Mouse (Mus musculus): ENCODE measurements around the gene Thra. TPM values are rescaled to one million over a fixed set of nuclear protein-coding genes. Genes with fewer than 3 reads are reported as not detected.
"Not testable (repeated sequence)": the region's sequence is repeated elsewhere in the genome, so short reads cannot be mapped to it uniquely, and the experiment has no call there.

Thra gene
- polyA plus RNA-seq (2012; rRNA removed): 73.1 and 89.0 TPM in 2 replicates

GRCm38 (mm10) chr11:98740393-98741050 is at the start of gene Thra:
Gene Thra, plus strand, starts transcription at chr11:98740638.
- no peak for DNase-seq (ENCODE audit: low read depth)

GRCm38 (mm10) chr11:98693201-98693600 is 47.2 kb upstream of the Thra start:
- no peak for DNase-seq (ENCODE audit: low read depth)

- DNase-seq (ENCODE audit: low read depth): no peak
Observed at GRCm38 (mm10) chr11:98693746-98694145, 46.7 kb upstream of the Thra start.

- no peak for DNase-seq (ENCODE audit: low read depth)
Observed at GRCm38 (mm10) chr11:98694301-98694700, 46.1 kb upstream of the Thra start.

GRCm38 (mm10) chr11:98695408-98695807 is 45.0 kb upstream of the Thra start:
- no peak for DNase-seq (ENCODE audit: low read depth)

GRCm38 (mm10) chr11:98696454-98697216 is 43.8 kb upstream of the Thra start:
- DNase-seq (ENCODE audit: low read depth): peak; percentile 71

GRCm38 (mm10) chr11:98697225-98697624 is 43.2 kb upstream of the Thra start:
- no peak for DNase-seq (ENCODE audit: low read depth)

GRCm38 (mm10) chr11:98698849-98699640 is 41.4 kb upstream of the Thra start:
- DNase-seq (ENCODE audit: low read depth): no peak

GRCm38 (mm10) chr11:98699911-98700310 is 40.5 kb upstream of the Thra start:
- no peak for DNase-seq (ENCODE audit: low read depth)

GRCm38 (mm10) chr11:98701213-98701670 is 39.2 kb upstream of the Thra start, which contains the start of gene Csf3:
Gene Csf3, plus strand, starts transcription at chr11:98701263.
- no peak for DNase-seq (ENCODE audit: low read depth)

- no peak for DNase-seq (ENCODE audit: low read depth)
Observed at GRCm38 (mm10) chr11:98702323-98702722, 38.1 kb upstream of the Thra start.

GRCm38 (mm10) chr11:98705021-98705420 is 35.4 kb upstream of the Thra start:
- no peak for DNase-seq (ENCODE audit: low read depth)

- no peak for DNase-seq (ENCODE audit: low read depth)
Observed at GRCm38 (mm10) chr11:98707401-98708281, 32.8 kb upstream of the Thra start.

- DNase-seq (ENCODE audit: low read depth): no peak
Observed at GRCm38 (mm10) chr11:98708282-98708956, 32.0 kb upstream of the Thra start.

- DNase-seq (ENCODE audit: low read depth): no peak
Observed at GRCm38 (mm10) chr11:98709001-98709741, 31.3 kb upstream of the Thra start.

GRCm38 (mm10) chr11:98710416-98711045 is 29.9 kb upstream of the Thra start:
- DNase-seq (ENCODE audit: low read depth): no peak

- no peak for DNase-seq (ENCODE audit: low read depth)
Observed at GRCm38 (mm10) chr11:98711046-98711434, 29.4 kb upstream of the Thra start.

GRCm38 (mm10) chr11:98712009-98712408 is 28.4 kb upstream of the Thra start:
- not testable (repeated sequence) for DNase-seq (ENCODE audit: low read depth)

GRCm38 (mm10) chr11:98713703-98714102 is 26.7 kb upstream of the Thra start:
- no peak for DNase-seq (ENCODE audit: low read depth)

All from gonadal fat pad, adult 2 months (tissue).